Mouse (Mus musculus) heart, adult 9 months (tissue): ENCODE results near the gene Agps.
"Not testable (repeated sequence)": the region's sequence is repeated elsewhere in the genome, so short reads cannot be mapped to it uniquely, and the experiment has no call there.

Experiments used
- DNase-seq, 2 experiments: peaks; one replicate each; pipeline ENCODE4 v3.0.0; 2022; ENCODE audit warnings: low spot score in 2 of 2

Gene Agps

DNA sequence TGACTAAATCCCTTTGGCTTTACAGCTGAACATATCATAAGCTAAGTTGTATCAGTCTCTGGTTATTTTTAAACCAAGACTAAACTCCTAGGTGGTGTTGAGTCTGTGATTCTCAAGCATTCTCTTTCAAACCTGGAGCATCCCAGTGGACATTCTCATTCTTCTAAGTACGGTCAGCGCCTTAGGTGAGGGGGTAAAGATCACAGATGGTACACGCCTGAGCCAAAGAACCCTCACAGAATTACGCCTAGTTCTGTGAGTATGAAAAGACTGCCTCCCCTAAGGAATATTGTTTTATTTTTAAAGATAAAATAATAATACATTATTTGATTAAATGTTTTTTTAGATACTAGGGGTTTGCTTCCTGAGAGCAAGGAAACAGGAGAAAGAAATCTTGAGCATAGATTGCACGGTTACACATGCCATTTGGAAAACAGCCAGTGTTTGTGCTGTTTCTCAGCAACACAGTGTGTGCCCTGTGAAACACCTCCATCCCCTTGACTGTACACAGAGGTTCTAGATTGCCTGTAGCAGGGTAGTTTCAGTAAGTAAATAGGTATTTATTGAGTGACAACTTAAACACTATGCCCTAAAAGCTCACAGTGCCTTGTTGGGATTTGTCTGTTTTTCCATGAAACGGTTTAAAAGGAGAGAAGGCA is 97.9 kb downstream of the Agps start:
- no peak for DNase-seq

DNA sequence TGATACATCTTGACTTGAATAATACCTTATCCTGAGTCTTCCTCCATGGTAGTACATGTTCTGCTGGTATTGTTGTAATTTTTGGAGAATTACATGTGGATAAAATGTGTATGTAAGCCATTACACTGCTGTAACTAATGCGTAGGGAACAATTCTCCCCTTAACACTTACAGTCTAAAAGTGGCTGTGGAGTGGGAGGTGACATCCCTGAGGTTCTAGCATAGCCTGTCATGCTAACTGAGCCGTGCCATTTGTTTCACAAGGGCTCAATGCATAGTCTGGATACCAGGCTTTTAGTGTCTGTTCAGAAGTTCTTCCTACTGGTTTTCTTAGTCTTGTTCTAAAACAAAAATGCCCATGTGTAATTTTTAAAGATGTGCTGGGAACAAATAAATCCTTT is 99.0 kb downstream of the Agps start:
- DNase-seq, result no peak

DNA sequence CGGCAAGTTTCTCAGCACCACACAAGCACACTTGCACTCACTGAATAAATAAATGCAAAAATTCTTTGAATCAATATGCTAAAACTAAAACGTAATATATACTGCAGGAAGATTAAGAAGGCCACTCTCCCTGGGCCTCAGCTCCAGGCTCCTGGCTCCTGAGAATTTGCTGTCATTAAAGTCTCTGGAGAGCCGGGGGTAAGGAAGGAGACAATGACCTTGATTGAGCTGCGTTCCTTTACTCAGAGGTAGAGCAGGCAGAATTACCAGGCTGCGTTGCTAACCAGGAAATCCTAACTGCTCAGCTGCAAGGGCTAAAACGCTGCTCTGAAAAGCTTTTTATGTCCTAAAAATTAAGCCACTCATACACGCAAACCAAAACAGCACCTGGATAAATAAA is 101.6 kb downstream of the Agps start:
- DNase-seq, result no peak

DNA sequence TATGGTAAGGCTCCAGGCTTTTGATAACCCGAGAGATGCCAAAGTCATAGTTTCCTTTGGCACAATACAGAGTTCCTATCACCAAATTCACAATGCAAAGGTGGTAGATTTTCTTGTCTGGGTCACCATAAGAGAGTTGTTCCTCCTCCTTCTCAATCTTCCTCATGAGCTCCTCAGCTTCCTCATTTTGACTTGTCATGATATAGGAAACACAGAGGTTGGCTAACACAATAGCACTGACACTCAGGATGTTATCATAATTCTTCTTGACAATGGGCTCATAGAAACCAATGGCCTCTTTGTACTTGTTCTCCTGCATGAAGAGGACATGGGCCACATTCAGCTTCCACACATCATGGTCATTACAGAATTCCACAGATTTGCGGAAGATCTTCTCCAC is 104.7 kb downstream of the Agps start:
- not testable (repeated sequence) for DNase-seq

DNA sequence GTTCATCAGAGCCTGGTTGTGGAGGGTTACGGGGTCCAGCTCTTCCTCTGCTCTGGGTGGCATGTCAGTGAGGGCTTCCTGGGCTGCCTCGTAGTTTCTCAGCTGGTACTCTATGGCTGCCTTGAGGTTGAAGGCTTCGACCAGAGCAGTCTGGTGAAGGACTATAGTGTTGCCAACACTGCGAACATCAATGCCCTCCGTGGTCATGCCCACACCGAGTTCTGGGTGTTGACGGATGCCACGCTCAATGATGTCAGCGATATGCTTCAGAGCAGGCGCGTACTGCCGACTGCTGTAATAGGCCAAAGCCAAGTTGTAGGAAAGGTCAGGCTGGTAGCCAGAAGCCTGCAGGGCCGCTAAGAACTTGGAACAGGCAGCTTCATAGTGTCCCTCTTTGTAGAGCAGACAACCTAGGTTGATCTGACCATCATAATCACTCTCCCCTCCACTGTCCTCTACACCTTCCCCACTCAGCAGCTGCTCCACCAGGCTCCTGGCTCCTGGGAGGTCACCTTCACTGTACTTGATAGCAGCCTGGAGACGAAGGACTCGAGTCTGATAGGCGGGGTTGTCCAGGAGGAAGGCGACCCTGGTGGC is 105.6 kb downstream of the Agps start:
- peak; percentile 29 to 57 for DNase-seq

DNA sequence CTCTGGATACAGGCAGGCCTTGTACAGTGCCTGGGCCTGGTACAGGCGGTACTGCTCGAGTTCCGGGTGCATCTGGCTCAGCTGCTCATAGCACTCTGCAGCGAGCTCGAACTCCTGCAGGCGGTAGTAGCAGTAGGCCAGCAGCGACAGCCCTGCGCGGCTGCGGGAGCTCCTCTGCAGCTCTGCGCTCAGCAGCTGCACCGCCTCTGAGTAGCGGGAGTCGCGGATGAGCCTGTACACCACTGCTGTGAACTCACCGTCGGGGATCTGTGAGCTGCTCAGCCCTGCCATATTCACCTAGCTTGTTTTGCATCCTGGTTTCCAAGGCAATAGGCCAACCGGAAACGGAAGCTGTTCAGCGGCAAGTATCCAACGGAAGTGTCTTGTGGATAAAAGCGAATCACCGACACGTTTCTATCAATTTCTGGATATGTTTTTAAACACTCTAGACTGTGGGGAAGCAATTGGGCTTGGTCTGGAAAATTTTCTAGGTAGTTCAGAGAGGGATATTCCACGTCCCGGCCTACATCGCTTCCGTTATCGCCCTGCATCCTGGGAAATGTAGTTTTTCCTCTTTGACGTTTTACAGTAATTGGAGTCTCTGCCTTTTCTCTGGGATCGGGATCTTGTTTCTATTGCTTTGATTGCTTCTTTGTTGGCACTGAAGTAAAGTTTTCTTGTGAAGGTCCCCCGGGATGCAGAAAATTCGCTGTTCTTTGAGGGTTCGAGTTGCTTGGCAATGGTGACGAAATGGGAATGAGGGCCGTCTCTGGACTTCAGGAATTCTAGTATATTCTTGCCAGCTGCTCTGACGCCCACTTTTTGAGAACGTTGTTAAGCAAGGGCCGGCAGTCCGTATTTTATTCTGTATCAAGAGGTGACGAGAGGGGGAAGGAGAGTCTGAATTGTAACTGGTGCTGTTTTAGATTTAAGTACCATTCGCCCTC is 106.4 kb downstream of the Agps start, which contains the start of gene Ttc30b:
TSS of gene Ttc30b (minus strand) at position 469 of the 947 bp plus-strand sequence.
- peak; percentile 68 to 86 for DNase-seq

DNA sequence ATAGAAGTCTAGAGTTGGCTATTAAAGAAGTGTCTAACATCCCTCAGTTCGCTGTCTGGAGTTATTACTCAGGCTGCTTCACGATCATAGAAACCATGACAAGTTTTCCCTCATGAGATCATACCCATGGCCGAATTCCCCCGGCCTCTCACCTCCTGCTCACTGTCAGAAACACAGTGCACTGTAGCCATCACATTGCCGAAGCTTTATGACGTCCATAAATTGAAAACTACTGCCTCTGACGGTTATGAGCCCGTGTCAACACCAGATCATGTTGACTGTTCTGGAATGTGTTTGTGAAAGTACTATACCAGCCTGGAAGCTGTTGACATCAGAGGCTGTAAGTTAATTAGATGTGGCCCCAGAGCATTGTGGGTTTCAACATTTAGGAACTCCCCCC is 118.7 kb downstream of the Agps start:
- no peak for DNase-seq

DNA sequence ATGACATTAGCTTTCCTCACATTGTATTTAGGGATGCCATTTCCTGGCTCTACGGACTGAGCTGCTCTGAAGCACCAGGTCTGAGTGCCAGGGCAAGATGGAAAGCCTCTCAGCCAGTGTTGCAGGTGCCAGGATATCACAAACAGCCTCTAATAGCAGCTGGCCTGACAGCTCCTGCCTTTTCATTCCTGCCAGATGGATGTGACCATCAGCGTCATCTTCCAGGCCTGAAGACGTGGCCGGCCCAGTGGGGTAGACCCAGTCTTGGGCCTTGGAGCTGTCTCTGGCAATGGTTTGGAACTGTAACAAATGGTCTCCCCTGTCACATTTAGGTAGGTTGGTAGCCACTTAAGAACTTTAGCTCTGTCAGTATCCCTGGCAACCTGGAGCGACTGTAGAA is 121.3 kb downstream of the Agps start:
- DNase-seq, result no peak

DNA sequence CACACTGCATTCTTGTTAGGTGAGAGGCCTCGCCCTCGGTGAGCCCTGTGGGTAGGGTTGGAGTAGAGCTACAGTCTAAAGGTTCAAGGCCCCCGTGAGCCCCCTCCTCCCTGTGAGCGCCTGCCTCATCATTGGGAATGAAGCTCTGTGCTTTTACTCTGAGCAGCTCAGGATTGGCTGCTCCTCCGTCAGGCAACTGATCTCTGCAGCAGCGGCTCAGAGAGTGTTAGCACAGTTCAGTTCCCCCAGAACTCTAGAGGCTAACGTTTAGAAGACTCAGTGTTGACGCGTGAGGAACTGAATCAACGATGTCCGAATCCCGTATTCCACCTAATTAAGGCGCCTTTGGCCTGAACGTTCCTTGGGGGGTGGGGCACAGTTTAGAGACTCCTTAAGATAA is 123.7 kb downstream of the Agps start:
- no peak for DNase-seq

DNA sequence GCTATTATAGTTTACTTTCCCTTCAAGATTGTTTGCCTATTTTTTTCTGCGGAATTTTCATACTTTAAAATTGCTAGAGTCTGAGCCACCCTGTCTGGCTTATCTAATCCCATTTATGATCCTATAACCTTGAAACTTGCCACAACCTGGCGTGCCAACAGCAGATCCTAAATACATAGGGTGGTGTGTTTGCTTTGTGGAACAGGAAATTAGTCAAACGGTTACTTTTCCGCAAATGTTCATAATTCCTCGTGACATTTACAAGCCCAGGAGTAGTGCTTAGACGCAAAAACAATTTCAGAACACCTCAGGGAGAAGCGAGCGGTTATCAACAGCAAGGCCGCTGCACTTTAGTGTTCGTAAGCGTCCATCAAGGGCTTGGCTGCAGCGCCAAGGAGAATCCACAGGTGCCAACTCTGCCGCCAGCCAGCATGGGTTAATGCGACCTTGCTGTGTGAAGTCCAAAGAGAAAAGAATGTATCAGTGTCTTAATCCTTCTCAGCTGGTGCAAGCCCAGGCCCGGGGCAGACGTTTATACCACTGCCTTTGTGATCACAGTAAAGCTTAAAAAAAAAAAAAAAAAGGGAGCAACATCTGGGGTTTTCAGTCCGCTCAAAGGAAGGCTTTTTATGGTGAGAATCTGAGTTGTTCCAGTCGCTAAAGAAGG is 127.3 kb downstream of the Agps start:
- peak in 1 of 2 experiments; percentile 25 for DNase-seq

DNA sequence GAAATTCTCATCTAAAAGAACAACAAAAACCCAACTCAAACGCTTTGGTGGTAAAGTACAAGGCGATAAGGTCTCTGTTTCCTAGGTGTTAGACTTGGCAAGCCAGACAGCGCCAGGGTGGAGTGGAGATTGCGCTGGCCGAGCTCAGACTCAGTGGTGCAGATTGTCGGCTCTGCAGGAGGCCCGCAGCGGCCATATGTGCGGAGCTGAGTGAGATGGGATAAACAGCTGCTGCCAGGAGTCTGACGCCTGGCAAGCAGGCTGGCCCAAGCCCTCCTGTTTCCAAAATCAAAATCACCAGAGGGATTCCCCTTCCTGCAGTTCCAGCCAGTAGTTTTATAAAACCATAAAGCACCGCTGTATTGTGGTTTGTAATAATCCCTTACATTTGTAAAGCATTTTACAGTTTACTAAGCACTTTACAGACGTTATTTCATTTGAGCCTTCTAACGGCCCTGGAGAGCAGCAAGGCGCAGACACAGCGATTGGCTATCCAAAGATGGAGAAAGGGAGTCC is 127.9 kb downstream of the Agps start:
- DNase-seq, result peak in 1 of 2 experiments; percentile 25

DNA sequence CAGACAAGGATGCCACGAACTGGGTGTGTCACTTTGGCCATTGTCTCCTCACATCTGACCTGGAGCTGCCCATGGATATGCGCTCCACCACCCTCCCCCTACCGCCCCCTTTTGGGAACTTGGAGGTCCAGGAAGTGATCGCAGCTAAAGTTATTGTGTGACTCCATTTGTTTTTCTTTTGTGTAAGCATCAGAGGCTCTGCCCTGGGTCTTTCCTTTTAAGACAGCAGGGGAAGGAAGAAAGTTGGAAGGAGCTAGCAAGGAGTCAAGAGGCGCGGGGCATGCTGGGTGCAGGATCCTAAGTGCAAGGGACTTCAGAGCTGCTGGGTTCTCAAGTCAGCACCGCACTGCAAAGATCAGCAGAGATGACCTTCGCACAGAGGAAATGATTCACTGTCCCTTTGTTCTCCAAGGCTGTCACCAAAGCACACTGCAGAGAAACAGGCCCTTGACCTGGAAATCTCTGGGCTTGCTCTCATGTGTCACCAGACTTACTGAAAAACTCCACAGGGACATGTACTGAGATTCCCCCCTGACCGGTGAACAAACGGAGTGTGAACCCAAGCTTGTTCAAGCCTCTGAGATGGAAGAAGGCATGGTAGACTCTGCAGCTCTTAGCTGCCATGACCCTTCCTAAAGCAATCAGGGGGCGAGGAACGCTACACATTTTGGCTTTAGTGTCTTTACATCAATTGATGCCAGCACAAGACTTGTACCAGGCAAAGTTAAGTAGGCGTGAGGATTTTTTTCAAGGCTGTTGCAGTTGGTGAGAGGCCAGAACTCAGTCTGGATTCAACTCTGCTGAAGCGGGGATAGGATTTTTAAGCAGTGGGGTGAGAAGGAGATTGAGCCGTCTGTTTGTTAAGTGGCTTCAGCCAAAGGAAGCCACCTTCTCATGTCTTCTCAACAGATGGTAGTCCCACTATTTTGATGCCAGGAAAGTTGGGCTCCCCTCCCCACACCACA is 128.7 kb downstream of the Agps start:
- peak; percentile 39 to 51 for DNase-seq

DNA sequence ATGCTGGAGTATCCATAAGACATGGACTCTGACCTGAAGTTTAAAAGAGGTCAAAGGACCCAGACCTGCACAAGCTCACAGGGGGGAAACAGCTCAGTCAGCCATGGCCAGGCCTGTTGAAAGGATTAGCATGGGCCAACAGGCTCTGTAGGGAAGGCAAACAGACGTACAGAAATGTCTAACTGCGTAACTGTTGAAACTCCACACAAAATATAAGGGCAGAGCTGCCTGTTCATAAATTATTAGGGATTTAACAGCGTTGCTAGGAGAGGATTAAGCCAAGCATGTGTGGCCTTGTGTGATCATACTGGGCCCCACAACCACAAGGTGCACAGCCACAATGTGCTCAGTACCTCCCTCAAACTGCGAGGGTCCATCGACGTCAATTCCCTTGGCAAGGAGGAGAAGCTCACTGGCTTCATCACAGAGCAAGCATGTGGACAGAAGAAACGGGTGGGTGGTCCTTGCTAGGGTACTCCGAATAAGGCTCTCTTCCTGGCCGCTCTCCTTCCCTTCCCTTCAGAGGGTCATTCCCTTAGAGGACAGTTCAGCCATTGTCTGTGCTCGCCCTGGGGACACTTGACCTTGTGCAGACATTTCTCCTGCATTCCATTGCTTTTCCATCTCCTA is 131.3 kb downstream of the Agps start:
- no peak for DNase-seq

DNA sequence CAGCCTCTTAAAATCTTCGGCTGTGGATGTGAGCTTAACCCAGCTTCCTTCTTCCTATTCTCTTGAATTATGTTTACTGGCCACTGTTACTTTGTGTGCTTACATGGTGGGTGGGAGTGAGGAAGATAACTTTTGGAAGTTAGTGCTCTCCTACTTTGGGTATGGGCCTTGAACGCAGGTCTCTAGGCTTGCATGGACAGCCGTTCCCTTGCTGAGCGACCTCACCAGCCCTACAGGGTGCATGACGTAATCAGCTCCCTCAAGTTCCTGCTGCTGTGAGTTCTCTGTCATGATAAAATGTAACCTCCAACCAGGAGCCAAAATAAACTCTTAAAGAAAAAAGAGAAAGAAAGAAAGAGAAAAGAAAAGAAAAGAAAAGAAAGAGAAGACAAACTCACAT is 132.1 kb downstream of the Agps start:
- DNase-seq, result no peak

DNA sequence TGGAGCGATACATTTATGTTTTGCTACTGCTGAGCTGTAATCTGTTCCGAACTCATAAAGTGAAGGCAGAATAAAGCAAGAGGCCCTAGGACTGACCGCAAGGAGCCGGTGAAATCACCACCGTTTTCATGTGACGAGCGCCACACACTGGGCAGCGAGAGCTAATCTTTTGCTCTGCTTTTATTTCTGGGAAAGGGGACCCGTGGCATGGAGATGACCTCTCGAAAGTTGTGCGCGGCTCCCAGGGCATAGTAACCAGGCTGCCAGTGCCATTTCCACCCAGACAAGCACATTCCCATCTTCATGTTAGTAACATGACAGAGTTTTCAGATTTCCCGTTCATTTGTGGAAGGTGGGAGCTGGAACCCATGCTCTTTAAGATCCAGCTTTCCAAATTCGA is 132.5 kb downstream of the Agps start:
- peak; percentile 58 to 67 for DNase-seq

DNA sequence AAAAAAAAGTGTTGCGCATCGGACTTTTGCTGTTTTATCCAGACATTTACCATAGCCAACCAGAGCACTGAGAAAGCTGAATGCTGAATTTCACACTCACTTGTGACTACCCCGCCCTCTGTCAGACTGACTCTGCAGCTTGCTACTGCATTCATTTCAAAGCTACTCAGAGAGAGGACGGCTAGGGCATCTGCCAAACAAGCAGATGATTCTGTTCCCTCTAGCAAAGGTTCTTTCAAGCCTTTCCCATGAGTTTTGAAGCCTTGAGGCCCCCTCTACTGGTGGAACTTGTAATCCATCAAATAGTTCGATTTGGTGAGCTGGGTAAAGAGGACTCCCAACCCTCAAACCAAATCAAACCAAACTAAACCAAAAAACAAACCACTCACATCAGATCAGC is 133.0 kb downstream of the Agps start:
- DNase-seq, result peak; percentile 61 to 74

DNA sequence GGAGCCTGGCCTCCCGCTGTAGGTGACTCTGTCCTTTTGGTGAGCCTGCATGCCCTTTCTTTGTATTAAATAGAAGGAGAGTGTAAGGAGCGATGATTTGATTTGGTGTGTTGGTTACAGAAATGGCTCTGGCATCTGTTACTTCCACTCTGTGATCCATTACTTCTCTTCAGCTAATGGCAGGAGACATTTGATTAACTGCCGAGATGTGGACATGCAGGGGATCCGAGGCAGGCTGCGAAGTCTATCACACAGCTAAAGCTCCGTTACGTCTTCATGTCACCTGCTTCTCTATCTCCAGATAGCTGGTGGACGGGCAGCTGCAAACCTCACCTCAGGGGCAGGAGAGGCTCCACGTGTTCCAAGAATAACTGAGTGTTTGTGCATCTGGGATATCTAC is 142.2 kb downstream of the Agps start:
- no peak for DNase-seq

DNA sequence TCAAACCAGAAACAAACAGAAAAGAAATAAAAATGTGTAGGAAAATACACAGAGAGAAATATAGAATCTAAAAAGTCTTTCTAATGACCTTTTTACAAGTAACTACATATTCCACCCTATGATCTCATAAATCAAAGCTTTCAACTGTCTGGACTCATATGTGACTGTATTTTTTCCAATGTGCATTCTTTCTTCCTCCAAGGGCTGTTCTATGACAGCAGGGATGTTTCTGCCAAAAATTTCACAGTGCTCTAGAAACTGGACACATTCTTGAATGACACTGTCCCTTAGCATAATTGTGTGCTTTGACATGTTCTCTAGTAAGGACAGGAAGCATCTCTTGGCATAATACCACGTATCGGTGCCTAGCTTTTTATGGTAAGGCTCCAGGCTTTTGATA is 144.1 kb downstream of the Agps start:
- DNase-seq, result not testable (repeated sequence)

DNA sequence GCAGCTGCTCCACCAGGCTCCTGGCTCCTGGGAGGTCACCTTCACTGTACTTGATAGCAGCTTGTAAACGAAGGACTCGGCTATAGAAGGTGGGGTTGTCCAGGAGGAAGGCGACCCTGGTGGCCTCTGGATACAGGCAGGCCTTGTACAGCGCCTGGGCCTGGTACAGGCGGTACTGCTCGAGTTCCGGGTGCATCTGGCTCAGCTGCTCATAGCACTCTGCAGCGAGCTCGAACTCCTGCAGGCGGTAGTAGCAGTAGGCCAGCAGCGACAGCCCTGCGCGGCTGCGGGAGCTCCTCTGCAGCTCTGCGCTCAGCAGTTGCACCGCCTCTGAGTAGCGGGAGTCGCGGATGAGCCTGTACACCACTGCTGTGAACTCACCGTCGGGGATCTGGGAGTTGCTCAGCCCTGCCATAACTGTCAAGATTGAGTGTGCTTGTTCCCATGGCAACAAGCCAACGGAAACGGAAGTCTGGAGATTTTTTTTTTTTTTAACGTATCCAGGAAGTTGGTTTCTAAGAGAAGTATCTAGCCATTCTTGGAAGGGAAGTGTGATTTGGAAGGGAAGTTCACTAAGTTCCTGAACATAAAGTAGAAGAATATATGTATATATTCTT is 145.9 kb downstream of the Agps start, which contains the start of gene Ttc30a2:
TSS of gene Ttc30a2 (minus strand) at position 419 of the 617 bp plus-strand sequence.
- peak; percentile 59 to 61 for DNase-seq
